Mouse (Mus musculus) gastrocnemius, postnatal 14 days (tissue): Measurements from ENCODE around the gene Nkx2-2. TPM values are rescaled to one million over a fixed set of nuclear protein-coding genes. Genes with fewer than 3 reads are reported as not detected.
A peak's percentile ranks its signal among the peaks of the same experiment; 100 is the strongest.
"Not testable (repeated sequence)": the region's sequence is repeated elsewhere in the genome, so short reads cannot be mapped to it uniquely, and the experiment has no call there.

Experiments
- DNase-seq: peaks from one replicate; pipeline ENCODE4 v3.0.0; 2021; ENCODE audit warnings: mixed read lengths
- intact Hi-C: fragments of 180-260 bp; cut with DNase I; formaldehyde crosslinking; loops from one replicate; pipeline ENCODE4 v1.15.1; 2025; ENCODE audit warnings: low total_unique reads
- total RNA-seq, 2 experiments: library from RNA; stranded (reverse); gene quantifications; 2 replicates each; pipeline ENCODE4 v1.2.3; 2021

Gene Nkx2-2
- total RNA-seq, 2 experiments from 2014 or later, result 0.18 TPM; not detected in 1

GRCm38 (mm10) chr2:147182709-147183260 is 11.3 kb downstream of the Nkx2-2 start:
- DNase-seq, result no peak
- intact Hi-C loops, result no loop called here

- no peak for DNase-seq
- intact Hi-C loops, result no loop called here
Measured at GRCm38 (mm10) chr2:147181926-147182708, 11.9 kb downstream of the Nkx2-2 start.

- DNase-seq, result no peak
- intact Hi-C loops, result no loop called here
Measured at GRCm38 (mm10) chr2:147181304-147181665, 12.8 kb downstream of the Nkx2-2 start.

- intact Hi-C loops, result no loop called here
- no peak for DNase-seq
Measured at GRCm38 (mm10) chr2:147180649-147181303, 13.3 kb downstream of the Nkx2-2 start.

GRCm38 (mm10) chr2:147178091-147179059 is 15.7 kb downstream of the Nkx2-2 start:
- peak; percentile 60 for DNase-seq
- intact Hi-C loops, result loop anchor here (2.0 to 5.0 kb wide), 2 partner anchors 220 to 541 kb away; no protein-coding TSS in a partner anchor

- peak; percentile 70 for DNase-seq
- intact Hi-C loops, result loop anchor here (2.0 to 5.0 kb wide), 2 partner anchors 219 to 540 kb away; no protein-coding TSS in a partner anchor
Measured at GRCm38 (mm10) chr2:147177672-147178071, 16.4 kb downstream of the Nkx2-2 start.

- intact Hi-C loops, result loop anchor here (5.0 kb wide), 1 partner anchor 538 kb away; no protein-coding TSS in a partner anchor
- no peak for DNase-seq
Measured at GRCm38 (mm10) chr2:147175296-147175695, 18.7 kb downstream of the Nkx2-2 start.

GRCm38 (mm10) chr2:147173751-147174150 is 20.3 kb downstream of the Nkx2-2 start:
- intact Hi-C loops, result no loop called here
- no peak for DNase-seq

- intact Hi-C loops, DNase-seq: not testable (repeated sequence)
Measured at GRCm38 (mm10) chr2:147170538-147170937, 23.5 kb downstream of the Nkx2-2 start.

- intact Hi-C loops, result no loop called here
- no peak for DNase-seq
Measured at GRCm38 (mm10) chr2:147165863-147166262, 28.2 kb downstream of the Nkx2-2 start.

GRCm38 (mm10) chr2:147165376-147165775 is 28.7 kb downstream of the Nkx2-2 start:
- intact Hi-C loops, result no loop called here
- no peak for DNase-seq

GRCm38 (mm10) chr2:147152543-147152942 is 41.5 kb downstream of the Nkx2-2 start:
- intact Hi-C loops, result no loop called here
- DNase-seq, result no peak

Other genes with a start within 250 kb of the Nkx2-2 start
- gene Xrn2, start 181.2 kb downstream of the Nkx2-2 start, total RNA-seq, result 10 to 100 TPM; 17.7 to 20.9 TPM
- gene Nkx2-4, start 108.8 kb downstream of the Nkx2-2 start, total RNA-seq, result not detected
- under 1 TPM in 1 of 2 experiments, not detected in 1; 0.10 TPM for gene Pax1, start 167.7 kb upstream of the Nkx2-2 start, total RNA-seq